Mouse (Mus musculus) skeletal muscle tissue, postnatal 0 days (tissue): ENCODE measurements around the gene Ifngr2. TPM values are rescaled to one million over a fixed set of nuclear protein-coding genes. Genes with fewer than 3 reads are reported as not detected.

Source experiments
- microRNA-seq, 2 experiments: library from miRNA; unstranded; fragments of <30 nt; microRNA quantifications; one replicate each; pipeline ENCODE4; 2016
- polyA plus RNA-seq: library from polyadenylated mRNA; unstranded; fragments of >200 nt; fragmentation: Nextera tagmentation; extraction: Ambion mirVana; gene quantifications from 2 replicates; pipeline ENCODE4 v1.2.1, GENCODE M21; 2015

Gene Ifngr2
- polyA plus RNA-seq: 48.0 and 54.0 TPM in 2 replicates

DNA sequence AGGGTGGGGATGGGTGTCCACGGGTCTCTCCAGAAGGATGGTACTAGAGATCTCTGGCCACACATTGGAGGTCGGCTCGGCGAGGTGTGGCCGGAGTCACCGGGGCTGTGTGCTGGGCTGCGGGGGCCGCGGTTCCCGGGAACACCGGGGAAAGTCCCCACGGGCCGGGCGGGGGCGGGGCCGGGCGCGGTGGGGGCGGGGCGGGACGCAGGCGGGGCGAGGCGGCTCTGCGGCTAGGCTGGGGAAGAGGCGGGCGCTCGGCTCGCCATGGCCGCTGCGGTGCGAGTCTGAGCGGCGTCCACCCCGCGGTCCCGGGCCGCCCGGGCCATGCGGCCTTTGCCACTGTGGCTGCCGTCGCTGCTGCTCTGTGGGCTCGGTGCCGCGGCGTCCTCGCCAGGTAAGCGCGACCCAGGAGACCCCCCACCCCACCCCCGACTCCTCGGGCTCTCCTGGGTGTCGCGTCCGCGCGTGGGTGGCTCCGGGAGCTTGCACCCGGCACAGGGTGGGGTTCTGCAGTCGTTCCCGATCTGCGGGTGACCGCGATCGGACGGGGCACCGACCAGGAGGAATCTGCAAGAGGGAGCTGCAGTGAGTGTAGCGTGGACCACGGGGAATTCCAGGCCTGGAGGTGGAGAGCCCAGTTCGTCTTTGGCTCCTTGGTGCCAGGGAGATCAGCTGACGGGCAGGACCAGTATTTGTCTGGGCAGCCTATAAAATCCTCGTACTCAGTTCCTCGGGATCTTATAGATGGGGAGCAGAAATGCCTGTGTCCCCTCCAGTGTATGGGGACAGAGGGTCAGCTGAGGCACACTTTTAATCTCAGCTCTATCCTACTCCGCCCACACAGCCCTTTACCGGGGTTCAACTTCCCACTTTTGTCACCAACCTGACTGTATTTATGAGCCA, at the start of gene Ifngr2:
Ifngr2 (plus strand) TSS at position 237 of the 906 bp plus-strand sequence.

DNA sequence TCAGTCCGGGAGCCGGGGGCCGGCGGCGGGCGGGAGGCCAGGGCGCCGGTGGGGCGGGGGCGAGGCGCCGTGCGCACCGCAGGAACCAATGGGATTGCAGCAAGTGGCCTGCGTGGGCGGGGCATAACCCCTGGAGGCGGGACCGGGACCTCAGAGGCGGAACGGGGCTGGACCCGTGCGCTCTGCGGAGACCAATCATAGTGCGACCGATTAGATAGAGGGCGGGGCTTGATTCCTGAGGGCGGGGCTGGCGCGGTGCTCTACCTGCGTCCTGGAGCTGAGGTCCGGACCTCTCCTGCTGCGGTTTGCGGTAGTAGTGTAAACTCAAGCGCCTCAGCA, 50.8 kb downstream of the Ifngr2 start, which contains the start of gene Tmem50b:
Tmem50b (minus strand) TSS at position 129 of the 339 bp plus-strand sequence.

Small RNA genes lying within 50 kb of the gene (microRNA-seq; reads per million reads assigned to microRNA genes)
- 0 reads per million in 2 experiments for gene Mir6367

Other genes starting within 250 kb of the Ifngr2 start
- gene Ifnar2, start 174.3 kb upstream of the Ifngr2 start, polyA plus RNA-seq: 40.4 and 44.8 TPM in 2 replicates
- gene Gm21970, start 155.4 kb upstream of the Ifngr2 start, polyA plus RNA-seq: not detected in 2 replicates
- gene Il10rb, start 140.9 kb upstream of the Ifngr2 start, polyA plus RNA-seq: 32.1 and 34.0 TPM in 2 replicates
- 24.4 and 26.4 TPM in 2 replicates for gene Ifnar1, start 61.8 kb upstream of the Ifngr2 start, polyA plus RNA-seq
- 11.7 and 12.3 TPM in 2 replicates for gene Tmem50b, start 50.7 kb downstream of the Ifngr2 start, polyA plus RNA-seq
- gene Dnajc28, start 72.0 kb downstream of the Ifngr2 start, polyA plus RNA-seq: 4.1 and 5.5 TPM in 2 replicates
- gene Gart, start 99.9 kb downstream of the Ifngr2 start, polyA plus RNA-seq: 38.6 and 39.2 TPM in 2 replicates
- gene Son, start 100.4 kb downstream of the Ifngr2 start, polyA plus RNA-seq: 57.7 and 62.8 TPM in 2 replicates
- gene Donson, start 141.7 kb downstream of the Ifngr2 start, polyA plus RNA-seq: 4.2 and 4.6 TPM in 2 replicates
- gene Cryzl1, start 181.9 kb downstream of the Ifngr2 start, polyA plus RNA-seq: 35.0 and 36.7 TPM in 2 replicates
- gene Itsn1, start 182.2 kb downstream of the Ifngr2 start, polyA plus RNA-seq: 12.3 and 15.8 TPM in 2 replicates